Mouse (Mus musculus) intestine, embryonic 16.5 days (tissue): Measurements from ENCODE around the gene Gm10643. TPM values are rescaled to one million over a fixed set of nuclear protein-coding genes. Genes with fewer than 3 reads are reported as not detected.
A peak's percentile ranks its signal among the peaks of the same experiment; 100 is the strongest.

Experiments used
- ATAC-seq: fragments of 200-750 bp; cut with Nextera tagmentation; 2 replicates; pipeline ENCODE4 v1.8.0; 2017; ENCODE audit warnings: moderate TSS enrichment, moderate library complexity
- H3K27ac ChIP-seq: fragments of 300-500 bp; sonication (generic); 2 replicates; pipeline ENCODE4 v1.5.1; 2014; ENCODE audit warnings: mild to moderate bottlenecking, low read length
- H3K27me3 ChIP-seq: fragments of 300-500 bp; sonication (generic); replicated peaks from 2 replicates; pipeline ENCODE4 v1.6.1; 2014; ENCODE audit warnings: low read length, control low read depth, mixed read lengths; ENCODE audit not compliant: control insufficient read depth, insufficient read depth
- H3K36me3 ChIP-seq: fragments of 300-500 bp; sonication (generic); 2 replicates; pipeline ENCODE4 v1.6.1; 2014; ENCODE audit warnings: low read length, control low read depth; ENCODE audit not compliant: control insufficient read depth, insufficient read depth
- H3K4me1 ChIP-seq: fragments of 300-500 bp; sonication (generic); 2 replicates; pipeline ENCODE4 v1.6.1; 2014; ENCODE audit warnings: low read length, control low read depth, mixed read lengths; ENCODE audit not compliant: control insufficient read depth, insufficient read depth
- H3K4me2 ChIP-seq: fragments of 300-500 bp; sonication (generic); 2 replicates; pipeline ENCODE4 v1.6.1; 2014; ENCODE audit warnings: low read depth, low read length, control low read depth
- H3K4me3 ChIP-seq: fragments of 300-500 bp; sonication (generic); 2 replicates; pipeline ENCODE4 v1.5.1; 2014; ENCODE audit warnings: mild to moderate bottlenecking, low read length
- H3K9ac ChIP-seq: fragments of 300-500 bp; sonication (generic); 2 replicates; pipeline ENCODE4 v1.6.1; 2014; ENCODE audit warnings: low read depth, low read length
- H3K9me3 ChIP-seq: fragments of 300-500 bp; sonication (generic); 2 replicates; pipeline ENCODE4 v1.6.1; 2016; ENCODE audit warnings: low read length, control low read depth; ENCODE audit not compliant: control insufficient read depth
- WGBS: fragments of 180-500 bp; shearing (Covaris S2); extraction: QIAGEN DNeasy Blood & Tissue Kit; methylation state at CpG from one replicate; pipeline ENCODE4 v1.1.7; 2014; 5-methylcytosine and 5-hydroxymethylcytosine counted together
- polyA plus RNA-seq: library from polyadenylated mRNA; unstranded; fragments of >200 nt; fragmentation: Nextera tagmentation; extraction: Ambion mirVana; gene quantifications from 2 replicates; pipeline ENCODE4 v1.2.1, GENCODE M21; 2015

The Gm10643 gene
- polyA plus RNA-seq, 1 experiment from 2014 or later, result 0.76 TPM

DNA sequence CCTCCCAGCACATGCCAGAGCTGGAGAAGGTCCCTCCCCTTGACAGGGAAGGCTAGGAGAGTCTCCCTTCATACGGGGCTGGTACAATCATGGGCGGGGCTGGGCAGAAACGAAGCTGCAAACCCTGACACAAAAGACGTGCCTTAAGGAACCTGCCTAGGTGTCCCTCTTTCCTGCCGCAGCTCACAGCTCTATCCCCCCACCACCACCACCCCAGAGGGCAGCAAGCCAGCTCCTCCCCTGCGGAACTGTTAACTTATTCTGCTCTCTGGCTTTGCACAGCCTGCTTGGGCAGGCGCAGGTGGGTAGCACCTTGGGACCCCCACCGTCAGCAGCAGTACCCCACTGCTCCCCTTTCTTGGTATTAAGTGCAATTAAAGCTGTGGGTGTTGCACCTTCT lies 31.1 kb upstream of the Gm10643 start:
- no peaks in the 10 kb centered on the region for H3K9me3 ChIP-seq
- no peak overlapping the region for H3K4me3 ChIP-seq
- no peaks in the 10 kb centered on the region for H3K4me1 ChIP-seq
- no peak overlapping the region for H3K9ac ChIP-seq
- H3K27me3 ChIP-seq, result no peaks in the 10 kb centered on the region
- ATAC-seq, result no peak
- no peak overlapping the region for H3K27ac ChIP-seq
- H3K36me3 ChIP-seq, result peaks cover 43% of the 10 kb centered on the region
- no peak overlapping the region for H3K4me2 ChIP-seq
- WGBS, result 68% methylated on average over 8 of the region's 8 CpGs

DNA sequence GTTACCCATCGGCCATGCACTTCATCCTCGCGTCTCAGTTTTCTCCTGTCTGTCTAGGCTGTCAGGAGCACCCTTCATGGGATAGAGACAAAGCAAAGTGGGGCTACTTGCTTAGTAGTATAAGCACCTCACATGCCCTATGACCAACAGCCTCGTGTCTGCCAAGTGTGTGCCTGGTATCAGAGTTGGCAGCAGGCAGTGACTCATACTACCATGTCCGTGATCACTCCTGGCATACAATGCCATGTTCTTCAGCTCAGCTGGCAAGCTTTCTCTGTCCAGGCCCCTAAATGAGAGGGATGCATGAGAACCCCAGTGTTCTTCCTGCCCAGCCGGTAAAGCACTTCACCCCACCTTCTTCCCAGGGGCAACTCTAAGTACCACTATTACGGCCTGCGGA lies 25.6 kb upstream of the Gm10643 start:
- Histone ChIP-seq H3K27ac (no peak overlapping the region), H3K4me1 (no peaks in the 10 kb centered on the region), H3K4me3 (no peak overlapping the region), H3K27me3 (no peaks in the 10 kb centered on the region), H3K9me3 (no peaks in the 10 kb centered on the region), H3K9ac (no peak overlapping the region), H3K4me2 (no peak overlapping the region), H3K36me3 (peaks cover 21% of the 10 kb centered on the region)
- WGBS, result 92% methylated on average over 8 of the region's 8 CpGs
- ATAC-seq, result no peak

DNA sequence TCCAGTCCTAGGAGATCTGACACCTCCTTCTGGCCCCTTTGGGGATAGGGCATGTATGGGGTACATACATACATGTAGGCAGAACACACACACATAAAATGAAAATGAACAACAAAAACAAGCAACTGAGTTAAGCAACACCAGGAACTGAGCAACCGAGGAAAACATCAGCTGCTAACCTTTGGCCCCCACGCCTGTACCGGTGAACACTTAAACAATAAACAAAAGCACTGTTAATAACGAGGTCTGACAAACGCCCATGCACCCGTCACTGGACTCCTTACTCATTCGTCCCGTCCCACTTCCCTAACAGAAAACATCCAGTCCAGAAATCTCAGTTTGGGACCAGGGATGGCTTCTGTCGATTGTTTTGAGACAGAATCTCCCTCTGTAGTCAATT lies 24.3 kb upstream of the Gm10643 start:
- no peak overlapping the region for H3K4me3 ChIP-seq
- H3K4me2 ChIP-seq, result no peak overlapping the region
- H3K27ac ChIP-seq, result no peak overlapping the region
- H3K4me1 ChIP-seq, result no peaks in the 10 kb centered on the region
- H3K36me3 ChIP-seq, result peaks cover 14% of the 10 kb centered on the region; the same call in 1 of the 2 replicates
- 67% methylated on average over 9 of the region's 9 CpGs for WGBS
- no peak for ATAC-seq
- H3K27me3 ChIP-seq, result no peaks in the 10 kb centered on the region
- H3K9me3 ChIP-seq, result no peaks in the 10 kb centered on the region
- no peak overlapping the region for H3K9ac ChIP-seq

DNA sequence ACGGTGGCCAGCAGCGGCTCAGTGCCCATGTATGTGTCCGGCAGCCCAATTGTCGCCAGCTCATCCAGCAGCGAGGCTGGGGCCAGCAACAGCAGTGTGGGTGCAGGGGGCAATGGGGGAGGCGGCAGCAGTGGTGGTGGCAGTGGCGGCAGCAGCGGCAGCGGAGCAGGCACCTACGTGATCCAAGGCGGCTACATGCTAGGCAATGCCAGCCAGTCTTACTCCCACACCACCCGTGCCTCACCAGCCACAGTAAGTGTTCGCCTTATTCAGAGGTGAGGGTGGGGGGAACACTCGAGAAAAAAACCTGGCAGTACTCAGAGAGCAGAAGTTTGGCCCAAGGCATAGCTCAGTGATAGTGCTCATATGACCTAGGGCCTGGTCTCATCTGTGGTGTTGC lies 22.9 kb upstream of the Gm10643 start:
- no peak overlapping the region for H3K9ac ChIP-seq
- H3K4me1 ChIP-seq, result no peaks in the 10 kb centered on the region
- H3K4me3 ChIP-seq, result no peak overlapping the region
- ATAC-seq, result no peak
- no peaks in the 10 kb centered on the region for H3K9me3 ChIP-seq
- H3K36me3 ChIP-seq, result peaks cover 11% of the 10 kb centered on the region; the same call in 1 of the 2 replicates
- no peaks in the 10 kb centered on the region for H3K27me3 ChIP-seq
- no peak overlapping the region for H3K4me2 ChIP-seq
- 96% methylated on average over 14 of the region's 14 CpGs for WGBS
- H3K27ac ChIP-seq, result no peak overlapping the region

DNA sequence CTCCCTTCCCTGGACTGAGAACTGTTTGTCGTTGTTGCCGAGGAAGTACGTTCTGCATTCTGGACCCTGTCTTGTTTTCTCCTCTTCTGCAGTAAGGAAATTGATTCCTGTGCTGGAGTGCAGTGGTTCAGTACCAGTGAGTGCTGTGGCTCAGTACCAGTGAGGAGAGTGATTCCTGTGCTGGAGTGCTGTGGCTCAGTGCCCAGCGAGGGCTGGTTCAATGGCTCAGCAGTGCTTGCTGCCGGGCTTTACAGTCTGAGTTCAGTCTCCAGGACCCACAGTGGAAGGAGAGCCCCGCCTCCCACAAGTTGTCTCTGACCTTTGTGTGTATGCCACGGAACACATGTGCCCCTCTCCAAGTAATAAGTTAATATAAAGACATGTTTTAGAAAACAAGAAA lies 22.2 kb upstream of the Gm10643 start:
- WGBS, result 83% methylated on average over 7 of the region's 7 CpGs

DNA sequence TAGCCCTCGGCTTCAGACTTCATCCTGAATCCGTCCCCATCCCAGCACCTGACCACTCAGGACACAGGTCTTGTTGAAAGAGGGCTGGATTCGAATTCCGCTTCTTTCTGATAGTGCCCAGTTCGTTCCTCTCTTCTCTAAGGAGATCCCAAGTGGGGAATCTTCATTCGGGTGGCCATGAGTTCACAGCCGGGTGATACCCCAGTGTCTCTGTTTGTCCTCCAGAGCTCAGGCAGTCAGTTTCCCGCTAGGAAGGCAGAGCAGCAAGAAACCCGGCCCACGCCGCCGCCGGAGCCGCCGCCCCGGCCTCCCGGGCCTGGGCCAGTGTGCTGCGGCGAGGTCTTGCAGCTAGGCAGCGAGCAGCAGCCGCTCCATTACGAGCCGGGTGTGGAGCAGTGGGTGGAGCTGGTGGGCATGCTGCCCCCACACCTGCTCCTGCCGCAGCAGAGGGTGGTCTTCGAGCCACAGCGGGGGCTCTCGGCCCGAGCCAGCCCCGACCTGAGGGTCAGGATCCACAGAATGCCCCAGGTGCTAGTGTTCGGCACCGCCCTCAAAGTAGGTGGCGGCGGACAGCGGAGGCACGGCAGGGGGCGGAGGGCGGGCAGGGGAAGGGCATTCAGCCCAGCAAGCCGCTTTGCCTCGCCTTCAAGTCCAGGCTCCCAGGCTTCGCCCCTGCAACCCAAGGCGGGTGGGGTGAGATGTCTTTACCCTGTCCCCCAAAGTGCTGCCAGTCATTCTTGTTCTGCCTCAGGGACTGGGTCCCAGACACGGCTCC lies 19.6 kb upstream of the Gm10643 start:
- Histone ChIP-seq H3K4me1 (no peaks in the 10 kb centered on the region), H3K9ac (no peak overlapping the region), H3K27ac (no peak overlapping the region), H3K36me3 (peaks cover 12% of the 10 kb centered on the region), H3K4me2 (no peak overlapping the region), H3K27me3 (no peaks in the 10 kb centered on the region), H3K9me3 (no peaks in the 10 kb centered on the region), H3K4me3 (no peak overlapping the region)
- 52% methylated on average over 42 of the region's 42 CpGs for WGBS
- peak; percentile 14; the same call in 1 of the 2 replicates for ATAC-seq

More for the DNA sequence above, 22.2 kb upstream of the Gm10643 start:
- ATAC-seq, result no peak
- Histone ChIP-seq H3K4me1 (no peaks in the 10 kb centered on the region), H3K4me2 (no peak overlapping the region), H3K9ac (no peak overlapping the region), H3K27me3 (no peaks in the 10 kb centered on the region), H3K4me3 (no peak overlapping the region), H3K36me3 (peaks cover 18% of the 10 kb centered on the region), H3K27ac (no peak overlapping the region), H3K9me3 (no peaks in the 10 kb centered on the region)

DNA sequence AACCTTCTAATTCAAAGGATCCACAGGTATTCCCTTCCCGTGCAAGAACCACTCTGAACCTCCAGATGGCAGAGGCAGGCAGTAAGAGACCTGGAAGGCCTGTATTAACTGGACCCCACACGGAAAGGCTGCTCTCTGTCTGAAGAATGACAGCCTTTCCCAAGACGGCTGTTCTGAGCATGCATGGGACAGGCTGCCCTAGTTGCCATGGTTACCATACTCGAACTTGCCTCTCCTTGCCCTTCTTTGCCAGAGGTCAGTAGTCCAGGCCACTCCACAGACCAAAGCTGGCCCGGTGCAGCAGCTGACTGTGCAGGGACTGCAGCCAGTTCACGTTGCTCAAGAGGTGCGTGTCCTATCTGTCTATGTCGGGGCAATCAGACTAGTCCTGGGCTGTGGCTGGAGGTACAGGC lies 18.9 kb upstream of the Gm10643 start:
- Histone ChIP-seq H3K27ac (no peak overlapping the region), H3K4me2 (no peak overlapping the region), H3K4me1 (0 out of 2 replicates have a peak, but pooled peaks cover 2% of the 10 kb centered on the region), H3K4me3 (no peak overlapping the region), H3K9me3 (no peaks in the 10 kb centered on the region), H3K36me3 (peaks cover 12% of the 10 kb centered on the region), H3K27me3 (no peaks in the 10 kb centered on the region), H3K9ac (no peak overlapping the region)
- no peak; the same call in 1 of the 2 replicates for ATAC-seq
- WGBS, result 34% methylated on average over 8 of the region's 8 CpGs

DNA sequence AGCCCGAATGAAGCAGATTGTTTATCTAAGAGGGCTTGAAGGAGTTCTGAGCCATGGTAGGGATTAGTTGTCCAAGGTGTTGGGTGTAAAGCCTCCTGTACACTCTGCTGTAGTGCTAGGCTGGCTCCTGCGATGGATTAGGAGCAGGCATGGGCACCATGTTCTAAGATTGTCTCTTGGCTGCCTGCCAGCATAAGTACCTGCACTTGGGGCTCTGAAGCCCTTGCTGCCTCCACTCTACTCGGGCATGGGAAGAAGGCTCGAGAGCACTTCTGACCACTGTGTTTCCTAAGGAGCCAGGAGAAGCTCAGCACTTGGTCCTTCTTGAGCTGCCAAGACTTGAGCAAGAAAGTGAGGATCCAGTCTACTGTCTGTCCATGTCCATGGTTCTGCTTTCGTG lies 14.3 kb upstream of the Gm10643 start:
- no peak overlapping the region for H3K27ac ChIP-seq
- 0 out of 2 replicates have a peak, but pooled peaks cover 3% of the 10 kb centered on the region for H3K4me1 ChIP-seq
- 75% methylated on average over 5 of the region's 5 CpGs for WGBS
- no peak overlapping the region for H3K4me3 ChIP-seq
- no peaks in the 10 kb centered on the region for H3K27me3 ChIP-seq
- H3K9ac ChIP-seq, result no peak overlapping the region
- no peak for ATAC-seq
- no peak overlapping the region for H3K4me2 ChIP-seq
- no peaks in the 10 kb centered on the region for H3K9me3 ChIP-seq
- H3K36me3 ChIP-seq, result peaks cover 21% of the 10 kb centered on the region

DNA sequence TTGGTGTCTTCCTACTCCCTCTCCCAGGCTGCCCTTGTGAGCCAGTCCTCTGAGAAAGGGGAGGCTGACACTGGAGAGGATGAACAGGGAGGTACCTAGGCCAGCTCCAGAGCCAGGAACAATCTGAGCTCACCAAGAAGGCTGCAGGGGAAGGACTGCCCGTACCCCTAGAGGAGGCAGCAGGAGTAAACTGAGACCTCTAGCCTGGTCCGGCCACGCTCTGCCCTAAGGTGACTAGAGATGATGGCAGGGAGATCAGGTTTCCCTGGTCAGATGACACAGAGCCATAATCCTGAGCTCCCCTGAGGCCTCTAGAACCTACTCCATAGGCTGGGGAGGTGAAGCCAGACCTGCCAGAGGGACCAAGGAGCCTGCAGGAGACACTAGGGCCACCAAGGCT lies 11.9 kb upstream of the Gm10643 start:
- H3K4me3 ChIP-seq, result no peak overlapping the region
- H3K9me3 ChIP-seq, result no peaks in the 10 kb centered on the region
- no peak overlapping the region for H3K4me2 ChIP-seq
- 80% methylated on average over 3 of the region's 3 CpGs for WGBS
- no peaks in the 10 kb centered on the region for H3K27me3 ChIP-seq
- no peak overlapping the region for H3K27ac ChIP-seq
- no peak for ATAC-seq
- H3K4me1 ChIP-seq, result peaks cover 15% of the 10 kb centered on the region
- H3K36me3 ChIP-seq, result peaks cover 13% of the 10 kb centered on the region
- H3K9ac ChIP-seq, result no peak overlapping the region

DNA sequence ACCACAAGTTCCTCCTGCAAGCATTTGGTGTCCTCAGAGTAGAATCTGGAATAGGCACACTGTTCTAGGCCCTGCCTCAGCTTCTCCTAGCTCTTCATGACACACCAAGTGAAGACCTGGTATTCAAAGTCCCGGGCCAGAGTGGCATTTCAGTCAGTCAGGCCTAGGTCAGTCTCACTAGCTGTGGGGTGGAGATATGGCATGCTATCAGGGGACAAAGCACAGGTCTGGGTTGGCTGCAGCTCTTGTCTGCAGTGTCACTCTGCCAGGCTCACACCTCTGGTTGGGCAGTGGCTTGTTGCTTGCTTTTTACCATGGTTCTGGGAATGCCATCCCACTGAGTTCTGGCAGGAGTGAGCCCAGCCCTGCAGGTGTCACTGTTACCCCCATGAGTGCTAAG lies 11.5 kb upstream of the Gm10643 start:
- no peak overlapping the region for H3K4me2 ChIP-seq
- no peaks in the 10 kb centered on the region for H3K9me3 ChIP-seq
- no peak overlapping the region for H3K4me3 ChIP-seq
- no peak overlapping the region for H3K27ac ChIP-seq
- no peaks in the 10 kb centered on the region for H3K27me3 ChIP-seq
- peaks cover 13% of the 10 kb centered on the region for H3K36me3 ChIP-seq
- no peak overlapping the region for H3K9ac ChIP-seq
- H3K4me1 ChIP-seq, result peaks cover 19% of the 10 kb centered on the region
- WGBS, result 72% methylated on average over 1 of the region's 1 CpGs
- ATAC-seq, result no peak
